Mouse (Mus musculus) ES-Bruce4 (cell line): ENCODE measurements around the gene Ywhah.

Source experiments
- CTCF ChIP-seq: IDR thresholded peaks from one replicate; pipeline ENCODE4 v1.8.1; 2011; ENCODE audit warnings: low read depth, low read length
- POLR2A ChIP-seq: IDR thresholded peaks from one replicate; pipeline ENCODE4 v1.8.1; 2011; ENCODE audit warnings: low read length; ENCODE audit not compliant: insufficient read depth

GRCm38 (mm10) chr5:33045316-33045705 is 26.7 kb downstream of the Ywhah start:
- TF ChIP-seq CTCF (no peak), POLR2A (no peak)
